Mouse (Mus musculus) frontal cortex, adult 2 months (tissue): ENCODE measurements at regions not wholly inside any gene's neighbourhood (a gene's known extent, or its start where the extent isn't known, plus 50 kb on each side); places are given as distances from the start of the nearest gene placed in this dataset.

Experiments
- DNase-seq, 2 experiments: peaks; one replicate each; pipeline ENCODE4 v3.0.0; 2022; ENCODE audit warnings: low spot score in 1 of 2; ENCODE audit errors: extremely low spot score in 1 of 2

DNA sequence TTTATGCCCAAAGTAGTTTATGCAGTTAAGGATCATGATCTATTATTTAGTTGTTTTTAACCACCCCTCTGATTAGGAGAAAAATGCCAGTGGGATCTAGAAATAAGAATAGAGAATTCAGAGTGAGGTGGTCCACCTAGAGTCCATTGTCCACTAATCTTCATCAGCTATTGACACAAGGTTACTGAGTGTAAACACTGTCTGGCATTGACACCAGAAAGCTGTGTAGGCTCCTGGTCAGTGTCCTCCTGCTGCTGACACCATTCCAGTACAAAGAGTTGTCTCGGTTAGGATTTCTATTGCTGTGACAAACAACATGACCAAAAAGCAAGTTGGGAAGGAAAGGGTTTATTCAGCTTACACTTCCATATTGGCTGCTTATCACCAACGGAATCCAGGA, 110.1 kb upstream of the Slc4a7 start:
- no peak for DNase-seq

DNA sequence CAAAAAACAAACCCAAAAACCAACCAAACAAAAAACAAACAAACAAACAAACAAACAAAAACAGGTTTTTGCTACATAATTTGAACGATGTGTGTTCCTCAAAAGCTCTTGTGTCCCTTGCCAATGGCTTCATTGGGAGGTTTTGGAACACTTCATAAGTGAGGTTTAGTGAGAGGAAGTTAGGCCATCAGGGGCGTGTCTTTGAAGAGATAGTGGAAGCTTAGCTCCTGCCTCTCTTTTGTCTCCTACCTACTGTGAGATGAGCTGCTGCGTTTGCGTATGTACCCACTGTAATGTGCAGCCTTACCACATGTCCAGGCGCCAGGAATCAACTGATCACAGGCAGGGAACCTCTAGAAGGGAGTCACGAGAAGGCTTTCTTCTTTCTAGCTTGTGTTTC, 107.3 kb upstream of the Slc4a7 start:
- no peak for DNase-seq

DNA sequence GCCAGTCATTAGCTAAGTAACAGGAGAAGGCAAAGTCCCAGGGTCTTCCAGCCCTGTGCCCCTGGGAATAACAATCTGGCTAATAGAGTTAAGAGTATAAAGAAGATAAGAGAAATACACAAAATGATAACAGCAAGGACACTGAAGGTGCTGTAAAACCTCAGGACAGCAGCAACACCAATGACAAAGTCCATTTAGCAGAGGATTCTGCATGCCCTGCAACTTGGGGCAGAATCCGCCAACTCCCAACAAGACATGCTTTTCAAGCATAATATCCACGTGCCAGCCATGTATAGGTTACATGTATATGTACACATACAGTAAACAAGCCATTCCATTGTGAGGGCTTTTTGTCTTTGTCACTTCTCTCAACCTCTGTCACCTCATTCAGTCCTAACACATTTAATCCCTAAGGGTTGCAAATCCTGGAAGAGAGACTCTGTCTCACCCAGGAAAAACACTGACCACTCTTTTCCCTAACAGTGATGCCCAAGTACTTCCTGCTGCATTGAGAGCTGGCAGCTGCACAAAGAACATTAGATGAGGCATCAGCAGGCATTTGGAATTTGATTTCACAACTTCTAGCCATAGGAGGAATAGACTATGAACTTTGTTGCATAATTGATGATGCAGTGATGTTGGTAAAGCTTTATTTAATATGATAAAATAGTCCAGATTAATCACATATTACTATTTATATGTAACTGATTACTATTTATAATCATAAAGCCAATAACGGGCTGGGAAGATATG, 105.8 kb upstream of the Slc4a7 start:
- DNase-seq = no peak

DNA sequence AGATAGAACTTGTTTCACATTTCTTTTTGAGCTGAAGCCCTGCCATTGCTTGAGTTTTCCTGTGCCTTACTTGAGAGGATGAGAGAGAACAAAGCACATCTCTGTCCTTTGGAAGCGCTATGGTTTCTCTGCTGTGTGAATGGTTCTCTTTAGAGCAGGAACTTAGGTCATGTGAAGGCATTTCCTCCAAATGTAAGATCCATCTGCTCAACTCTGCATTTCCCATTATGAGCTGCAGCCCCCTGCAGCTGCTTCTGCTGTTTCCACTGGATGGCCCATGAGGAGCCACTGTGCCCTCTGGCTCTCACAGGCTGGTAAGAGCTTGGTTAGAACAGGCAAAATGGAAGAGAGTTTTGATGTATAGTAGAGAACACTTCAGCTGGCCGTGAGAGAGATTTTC, 102.5 kb upstream of the Slc4a7 start:
- DNase-seq = no peak

DNA sequence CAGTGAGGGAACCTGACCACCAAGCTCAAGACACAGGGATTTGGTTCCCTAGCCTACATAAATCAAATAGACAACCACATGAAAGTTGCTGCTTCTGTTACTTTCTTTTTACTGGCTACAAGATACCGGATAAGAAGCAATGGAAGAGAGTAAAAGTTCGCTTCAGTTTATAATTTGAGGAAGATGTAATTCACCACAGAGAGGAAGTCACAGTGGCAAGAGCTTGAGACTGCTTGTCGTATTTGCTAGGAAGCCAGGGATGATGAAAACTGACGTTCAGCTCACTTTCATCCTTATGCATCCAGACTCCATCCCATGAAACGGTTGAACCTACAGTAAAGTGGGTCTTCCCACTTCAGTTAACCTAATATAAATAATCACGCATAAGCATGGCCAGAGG, 102.1 kb upstream of the Slc4a7 start:
- no peak for DNase-seq

DNA sequence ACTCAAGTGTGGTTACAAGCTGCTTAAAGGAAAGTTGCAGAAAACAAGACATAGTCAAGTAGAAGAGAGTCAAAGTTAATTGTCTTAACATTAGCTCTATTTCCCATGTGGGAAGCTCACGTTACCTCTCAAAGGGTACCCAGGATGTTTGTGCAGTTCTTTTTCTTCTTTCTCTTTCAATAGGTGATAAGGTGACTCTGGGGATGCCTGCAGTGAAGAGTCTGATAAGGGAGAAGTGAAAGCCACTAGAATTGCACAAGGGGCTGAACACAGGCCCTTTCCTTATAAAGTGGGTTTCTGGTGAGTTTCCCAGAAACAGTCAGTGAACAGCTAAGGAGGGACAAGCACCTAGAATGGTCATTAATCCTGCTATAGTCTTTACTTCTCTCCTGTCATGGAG, 98.6 kb upstream of the Slc4a7 start:
- DNase-seq = no peak

DNA sequence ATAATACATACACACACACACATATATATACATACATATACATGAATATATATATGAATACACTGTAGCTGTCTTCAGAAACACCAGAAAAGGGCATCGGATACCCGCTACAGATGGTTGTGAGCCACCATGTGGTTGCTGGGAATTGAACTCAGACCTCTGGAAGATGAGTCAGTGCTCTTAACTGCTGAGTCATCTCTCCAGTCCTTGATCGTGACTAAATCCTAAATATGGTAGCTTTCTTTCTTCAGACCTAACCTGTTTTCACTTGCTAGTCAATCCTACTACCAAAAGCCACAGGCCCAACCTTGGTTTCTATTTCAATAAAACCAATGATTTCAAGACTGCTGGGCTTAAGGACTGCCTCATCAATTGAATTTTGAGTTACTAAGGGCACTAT, 95.0 kb upstream of the Slc4a7 start:
- no peak for DNase-seq

DNA sequence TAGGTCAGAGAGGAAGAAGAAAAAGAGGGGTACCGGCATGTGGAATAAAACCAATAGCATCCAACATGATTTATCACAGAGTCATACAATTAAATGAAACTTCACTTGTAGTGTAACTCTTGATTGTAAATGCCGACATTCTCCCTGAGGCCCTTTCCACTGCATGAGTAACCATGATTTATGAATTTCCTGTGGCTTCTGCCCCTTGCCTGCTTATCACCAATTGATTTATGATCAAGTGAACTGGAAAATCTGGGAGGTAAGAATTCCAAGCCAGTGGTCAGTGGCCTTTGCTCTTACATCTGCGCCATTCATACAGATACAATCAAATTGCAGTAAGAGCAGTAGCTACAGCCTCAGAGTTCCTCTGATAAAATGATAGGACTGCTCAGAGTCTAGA, 89.8 kb upstream of the Slc4a7 start:
- DNase-seq = no peak

DNA sequence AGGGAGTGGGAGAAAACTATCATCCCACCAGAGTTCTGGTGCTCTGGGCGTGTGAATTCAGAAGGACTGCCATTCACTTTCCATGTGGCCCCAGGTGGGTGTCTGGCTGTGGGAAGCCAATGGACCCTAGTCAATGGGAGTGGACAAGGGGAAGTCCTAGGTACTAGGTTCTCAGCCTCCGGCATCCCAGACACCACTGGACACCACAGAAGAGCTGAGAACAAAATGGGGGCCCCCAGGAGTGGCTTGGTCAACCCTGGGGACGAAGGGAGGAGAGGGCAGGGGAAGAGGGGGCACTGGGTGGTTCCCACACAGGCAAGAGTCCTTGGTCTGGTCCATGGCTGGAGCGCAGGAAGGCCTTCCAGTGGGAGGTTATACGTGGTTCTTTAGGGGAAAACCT, 81.8 kb upstream of the Slc4a7 start:
- DNase-seq = no peak

DNA sequence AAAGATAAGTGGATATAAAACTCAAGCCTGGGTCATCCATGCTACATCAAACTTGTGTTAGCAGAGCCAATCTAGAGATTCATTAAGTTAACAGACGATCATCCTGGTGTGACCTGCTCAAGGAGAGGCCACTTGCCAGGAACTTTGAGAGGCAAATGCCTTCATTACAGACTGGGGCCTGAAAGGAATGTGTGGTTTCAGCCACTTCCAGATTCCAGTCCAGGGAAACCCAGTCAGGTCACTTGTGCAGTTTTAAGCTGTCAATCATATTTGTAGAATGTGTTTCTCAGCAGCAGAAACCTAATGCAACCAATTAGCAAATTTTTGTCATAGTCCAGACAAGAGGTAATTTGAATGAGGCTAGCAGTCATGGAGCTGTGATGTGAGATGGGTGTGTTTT, 73.4 kb upstream of the Slc4a7 start:
- no peak for DNase-seq

DNA sequence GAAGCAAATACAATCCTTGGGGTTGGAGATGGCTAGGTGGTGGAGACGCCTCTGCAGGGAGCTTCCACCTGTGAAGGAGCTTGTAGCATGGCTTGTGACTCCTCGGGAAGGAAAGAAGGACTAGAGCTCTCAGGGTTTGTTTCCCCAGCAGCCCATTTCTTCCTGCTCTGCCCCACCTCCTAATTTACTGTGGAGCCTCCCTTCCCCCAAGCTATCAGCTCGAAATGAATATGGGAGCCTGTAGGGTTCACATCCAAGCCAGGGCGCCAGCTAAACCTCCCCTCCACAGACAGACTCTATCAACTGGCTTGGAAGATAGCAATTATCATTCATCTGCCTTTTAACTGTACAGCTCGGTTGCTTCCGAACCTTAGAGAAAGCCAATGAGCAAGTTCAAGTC, 70.3 kb upstream of the Slc4a7 start:
- DNase-seq = no peak

DNA sequence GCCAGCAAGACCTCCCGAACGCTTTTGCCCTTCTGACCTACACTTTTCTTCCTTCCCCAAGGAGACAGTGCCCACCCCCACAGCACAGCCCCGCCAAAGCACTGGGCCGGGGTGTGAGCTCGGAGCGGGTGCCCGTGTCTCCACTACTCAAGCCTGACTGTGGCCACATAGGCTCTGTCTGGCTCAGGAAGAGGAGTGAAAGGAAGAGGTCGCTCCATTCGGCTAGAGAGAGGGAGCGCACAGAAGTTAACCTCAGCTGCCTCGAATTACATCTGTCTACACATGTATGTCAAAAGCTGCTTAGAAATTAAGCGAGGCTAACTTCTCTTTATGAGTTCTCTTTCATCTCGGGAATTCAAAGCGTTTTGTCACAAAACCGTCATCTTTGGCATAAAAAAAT, 69.6 kb upstream of the Slc4a7 start:
- DNase-seq = peak in 1 of 2 experiments; percentile 11

DNA sequence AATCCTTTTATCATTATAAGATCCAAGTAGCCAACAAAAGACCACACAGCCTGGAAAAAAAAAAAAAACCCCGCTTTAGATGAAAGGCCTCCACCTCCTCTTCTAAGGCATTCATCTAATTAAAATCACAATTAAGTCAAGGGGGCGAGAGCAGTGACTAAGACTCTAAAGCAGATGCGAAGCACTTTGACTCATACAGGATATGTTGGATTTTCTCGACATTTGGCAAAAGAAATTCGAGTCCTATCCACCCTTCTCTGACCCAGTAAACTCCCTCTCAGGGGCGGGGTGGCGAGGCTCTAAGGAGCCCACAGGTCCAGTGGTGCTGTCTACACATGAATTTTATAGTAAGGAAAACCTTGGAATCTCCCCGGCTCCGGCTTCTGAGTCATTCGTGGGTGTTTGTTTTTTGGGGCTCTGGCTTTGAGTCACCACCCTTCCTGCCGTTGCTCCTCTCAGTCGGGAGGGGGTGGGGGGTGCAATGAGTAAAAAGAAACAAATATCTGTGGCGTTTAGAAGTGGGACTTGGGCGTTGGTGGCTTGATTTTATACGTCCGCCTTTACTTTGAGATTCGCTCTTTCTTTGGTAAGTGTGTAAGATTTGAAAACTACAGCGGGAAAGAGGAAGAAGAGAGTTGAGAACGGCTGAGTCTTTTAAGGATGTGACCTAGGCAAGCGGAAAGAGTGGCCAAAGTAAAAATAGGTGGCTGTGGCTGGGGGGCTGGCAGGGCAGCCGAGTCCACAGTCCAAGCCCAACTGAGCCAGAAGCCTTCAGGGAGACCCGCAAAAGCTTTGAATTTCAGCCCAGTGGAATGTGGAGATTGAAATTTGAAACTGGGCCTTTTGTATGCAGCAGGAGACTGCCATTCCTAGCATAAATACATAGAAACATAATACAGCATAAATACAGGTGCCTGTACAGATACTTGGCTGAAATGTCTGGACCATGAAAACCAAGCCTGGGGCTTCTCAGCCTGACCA, 68.8 kb upstream of the Slc4a7 start:
- DNase-seq = peak; percentile 50 to 83

DNA sequence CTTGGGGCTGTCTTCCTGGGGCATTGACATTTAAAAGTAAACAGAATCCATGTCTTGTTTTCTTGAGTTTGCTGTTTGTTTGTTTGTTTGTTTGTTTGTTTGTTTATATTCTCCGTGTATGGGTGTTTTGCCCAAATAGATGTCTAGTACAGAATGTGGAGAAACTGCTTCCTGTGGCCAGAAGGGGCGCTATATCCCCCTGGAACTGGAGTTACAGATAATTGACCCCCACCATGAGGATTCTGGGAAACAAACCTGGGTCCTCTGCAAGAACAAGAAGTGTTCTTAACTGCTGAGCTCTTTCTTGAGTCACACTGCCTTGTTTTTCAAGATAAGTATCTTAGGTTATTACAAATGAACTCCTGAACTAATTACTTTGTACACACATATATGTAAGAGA, 68.1 kb upstream of the Slc4a7 start:
- no peak for DNase-seq

DNA sequence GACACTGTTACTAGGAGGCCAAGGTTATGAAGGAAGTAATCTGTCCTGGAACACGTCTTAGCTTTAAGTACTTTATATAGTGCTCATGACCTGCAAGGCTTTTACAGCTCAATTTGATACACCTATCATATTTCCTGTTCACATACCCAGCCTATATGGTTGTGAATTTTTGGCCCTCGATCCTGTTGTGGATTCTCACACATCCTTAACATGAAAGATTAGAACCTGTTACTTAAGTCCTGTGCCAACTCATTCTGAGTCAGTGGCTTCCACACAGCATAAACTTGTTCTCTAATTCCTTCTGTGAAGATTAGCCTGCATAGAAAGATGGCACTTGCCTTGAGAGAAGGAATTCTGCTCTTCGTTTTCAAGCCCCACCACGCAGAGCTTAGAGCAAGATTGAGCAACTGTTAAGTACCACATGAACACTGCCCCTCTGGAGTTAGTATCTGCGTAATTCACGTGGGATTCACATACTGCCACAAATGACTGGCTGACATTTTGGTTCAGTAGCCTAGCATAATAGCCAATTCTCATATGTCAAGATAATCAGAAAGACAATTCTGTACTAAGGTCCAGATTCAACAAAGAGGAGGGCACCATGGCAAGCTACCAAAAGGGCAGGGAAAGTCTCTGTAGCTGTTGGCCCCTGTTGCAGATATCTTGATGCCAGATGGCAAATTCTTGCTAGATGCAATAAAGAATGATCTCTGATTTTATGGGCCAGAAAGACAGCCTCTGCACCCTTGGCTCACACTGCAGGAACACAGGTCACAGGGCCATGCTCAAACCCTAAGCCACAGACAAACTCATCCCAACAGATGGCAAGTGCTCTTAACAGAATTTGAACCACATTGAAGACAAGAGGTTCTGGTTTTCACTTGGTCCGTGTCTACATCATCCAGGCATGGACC, 62.7 kb upstream of the Slc4a7 start:
- peak in 1 of 2 experiments; percentile 10 for DNase-seq

DNA sequence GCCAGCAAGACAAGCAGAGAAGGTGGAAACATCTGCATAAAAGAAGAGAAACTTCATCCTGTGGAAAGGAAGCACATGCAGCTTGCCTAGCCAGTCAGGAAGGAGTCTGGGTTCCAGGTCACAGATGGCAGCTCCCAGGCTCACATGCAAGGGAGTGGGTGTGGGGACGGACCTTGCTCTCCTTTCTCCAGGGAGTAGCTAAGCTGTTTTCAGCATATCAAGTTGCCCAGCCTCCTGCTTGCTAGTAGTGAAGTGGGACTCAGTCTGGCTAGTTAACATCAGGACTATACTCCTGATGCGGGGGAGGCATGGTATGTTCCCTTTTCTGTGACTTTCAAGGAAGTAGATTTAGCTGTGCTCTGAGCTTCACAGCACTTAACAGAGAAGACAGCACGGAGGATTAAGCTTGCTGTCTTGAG, 62.0 kb upstream of the Slc4a7 start:
- DNase-seq = peak in 1 of 2 experiments; percentile 16

DNA sequence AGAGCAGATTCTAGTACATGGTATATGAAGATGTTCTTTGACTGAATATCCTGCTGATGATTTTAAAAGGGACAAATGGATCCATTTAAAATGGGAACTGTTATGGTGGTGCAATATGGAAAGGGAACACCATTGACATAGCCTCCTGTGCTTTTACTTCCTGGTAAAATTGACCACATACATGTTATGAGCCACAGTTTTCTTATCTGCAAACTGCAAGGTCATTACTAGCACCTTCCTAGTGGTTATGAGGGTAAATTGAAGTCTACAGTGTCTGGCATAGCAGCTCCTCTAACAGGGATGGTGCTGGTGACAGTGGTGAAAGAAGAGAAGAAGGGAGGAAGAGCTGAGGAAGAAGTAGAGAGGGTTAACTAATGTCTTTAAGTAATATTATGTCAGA, 61.5 kb upstream of the Slc4a7 start:
- no peak for DNase-seq

DNA sequence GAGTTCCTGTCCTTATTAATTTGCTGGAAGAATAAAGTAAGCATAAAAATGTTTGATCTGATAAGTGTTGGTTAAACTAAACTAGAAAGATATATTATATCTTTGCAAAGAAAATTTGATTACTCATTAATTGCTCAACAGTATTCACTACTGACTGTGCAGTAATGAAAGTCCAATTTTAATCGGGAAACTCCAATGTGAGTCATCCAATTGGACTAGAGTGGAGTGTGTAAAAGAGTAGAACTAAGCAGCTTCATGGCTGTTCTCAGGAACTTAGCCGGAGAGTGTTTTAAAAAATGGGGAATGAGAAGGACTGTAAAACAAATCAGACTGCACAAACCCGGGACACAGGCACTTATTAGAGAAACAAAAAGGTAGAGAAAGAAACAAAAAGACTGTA, 58.5 kb upstream of the Slc4a7 start:
- DNase-seq = no peak

DNA sequence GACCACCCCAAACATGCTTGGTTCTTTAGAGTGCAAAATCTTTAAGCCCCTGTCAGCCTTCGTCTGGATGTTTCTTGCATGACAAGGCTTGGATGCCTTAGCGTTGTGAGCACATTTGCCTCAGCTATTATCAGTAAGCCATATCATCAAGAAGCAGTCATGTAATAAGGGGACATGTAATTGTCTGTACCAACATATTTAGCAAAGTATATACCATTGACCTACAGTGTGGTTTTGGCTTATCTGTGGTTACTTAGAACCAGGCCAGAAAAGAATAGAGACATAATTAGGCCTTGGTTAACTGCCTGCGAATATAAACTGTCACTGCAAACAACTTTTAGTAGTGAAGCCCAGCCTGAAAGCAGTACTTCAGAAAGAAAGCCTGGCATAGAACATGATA, 57.0 kb upstream of the Slc4a7 start:
- no peak for DNase-seq
